Mouse (Mus musculus) heart, postnatal 14 days (tissue): ENCODE measurements around the gene Il17d. TPM values are rescaled to one million over a fixed set of nuclear protein-coding genes. Genes with fewer than 3 reads are reported as not detected.

ENCODE experiments used
- DNase-seq, 2 experiments: peaks; one replicate each; pipeline ENCODE4 v3.0.0; 2021 to 2022
- intact Hi-C: fragments of 180-260 bp; cut with DNase I; formaldehyde crosslinking; loops from one replicate; pipeline ENCODE4 v1.15.1; 2025
- long read RNA-seq, 2 experiments: library from polyadenylated mRNA; stranded (forward); transcript quantifications; one replicate each; pipeline ENCODE4 v2.0.0; 2021
- total RNA-seq, 2 experiments: library from RNA; stranded (reverse); gene quantifications; 2 replicates each; pipeline ENCODE4 v1.2.3; 2021

Il17d gene
- total RNA-seq, result 1 to 10 TPM; 4.3 to 6.0 TPM
- long read RNA-seq, experiment 1, partial matches to known transcripts, result 1 of 2 reads
- long read RNA-seq, experiment 1, other reads (novel, unspliced or antisense), result 0 of 2 reads
- long read RNA-seq, experiment 2, partial matches to known transcripts, result 1 of 2 reads
- long read RNA-seq, experiment 2, other reads (novel, unspliced or antisense), result 0 of 2 reads

DNA sequence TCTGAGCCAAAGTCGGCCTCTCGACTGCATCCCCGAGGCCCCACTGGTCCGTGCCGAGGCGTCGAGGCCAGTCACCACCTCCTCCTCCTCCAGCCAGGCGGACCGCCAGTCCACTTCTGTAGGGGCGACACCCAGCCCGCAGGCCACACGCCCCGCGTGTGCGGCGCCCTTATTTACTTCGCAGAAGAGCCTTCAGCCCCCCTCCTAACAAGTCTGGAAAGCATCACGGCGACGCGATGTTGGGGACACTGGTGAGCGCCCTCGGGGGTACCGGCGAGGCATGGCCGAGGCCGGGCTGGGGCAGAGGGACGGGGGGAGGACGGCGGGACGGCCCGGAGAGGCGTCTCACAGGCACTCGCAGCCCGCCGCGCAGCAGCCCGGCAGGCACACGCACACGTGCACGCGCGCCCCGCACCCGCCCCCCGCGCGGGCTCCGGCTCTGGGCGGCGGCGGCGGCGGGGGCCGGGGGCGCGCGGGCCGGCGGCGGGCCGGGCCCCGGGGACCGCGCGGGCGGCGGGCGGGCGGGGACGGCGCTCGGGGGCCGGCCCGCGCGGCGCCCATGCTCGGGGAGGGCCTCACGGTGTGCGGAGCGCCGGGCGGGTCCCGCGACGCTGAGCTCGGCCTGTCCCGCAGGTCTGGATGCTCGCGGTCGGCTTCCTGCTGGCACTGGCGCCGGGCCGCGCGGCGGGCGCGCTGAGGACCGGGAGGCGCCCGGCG, at the start of gene Il17d:
Gene Il17d, plus strand, starts transcription at position 107 of the 717 bp plus-strand sequence.
- DNase-seq, result peak; percentile 61 to 62
- intact Hi-C loops, result loop anchor here (10.0 kb wide), 1 partner anchor 150 kb away; no protein-coding TSS in a partner anchor

DNA sequence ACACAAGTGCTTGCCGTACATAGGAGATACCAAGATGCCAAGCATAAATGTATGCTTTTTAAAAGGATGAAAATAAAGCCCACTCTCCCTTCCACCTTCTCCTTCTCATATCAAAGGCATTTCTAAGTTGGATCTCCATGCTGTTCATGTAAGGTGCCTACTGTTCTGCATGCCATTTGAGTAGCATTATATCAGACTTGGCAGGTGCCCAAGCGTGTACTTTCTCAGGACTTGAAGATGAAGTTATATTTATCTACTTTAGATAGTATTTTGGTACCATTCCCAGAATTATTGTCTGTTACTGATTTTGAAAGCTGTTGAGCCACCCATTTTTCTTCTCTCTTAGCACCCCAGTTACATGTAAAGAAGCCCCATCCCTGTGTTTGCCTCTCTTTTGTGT, 49.5 kb upstream of the Il17d start:
- intact Hi-C loops, result no loop called here

DNA sequence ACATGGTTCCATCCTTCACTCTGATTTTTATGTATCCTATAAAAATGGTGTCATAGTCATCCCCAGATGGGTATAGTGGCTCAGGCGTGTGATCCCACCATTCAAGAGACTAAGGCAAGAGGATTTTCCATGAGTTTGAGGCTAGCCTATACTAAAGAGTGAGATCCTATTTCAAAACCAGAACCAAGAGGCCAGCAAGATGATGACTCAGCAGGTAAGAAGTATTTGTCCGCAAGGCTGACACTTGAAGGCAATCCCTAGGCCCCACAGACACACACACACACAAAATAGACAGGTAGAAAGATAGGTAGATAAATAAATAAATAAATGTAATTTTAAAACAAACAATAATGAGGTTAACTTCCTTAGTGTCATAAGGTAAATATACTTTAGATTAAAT, 42.3 kb upstream of the Il17d start:
- intact Hi-C loops, result no loop called here

More for the DNA sequence above, 49.5 kb upstream of the Il17d start:
- peak in 1 of 2 experiments; percentile 4 for DNase-seq

DNA sequence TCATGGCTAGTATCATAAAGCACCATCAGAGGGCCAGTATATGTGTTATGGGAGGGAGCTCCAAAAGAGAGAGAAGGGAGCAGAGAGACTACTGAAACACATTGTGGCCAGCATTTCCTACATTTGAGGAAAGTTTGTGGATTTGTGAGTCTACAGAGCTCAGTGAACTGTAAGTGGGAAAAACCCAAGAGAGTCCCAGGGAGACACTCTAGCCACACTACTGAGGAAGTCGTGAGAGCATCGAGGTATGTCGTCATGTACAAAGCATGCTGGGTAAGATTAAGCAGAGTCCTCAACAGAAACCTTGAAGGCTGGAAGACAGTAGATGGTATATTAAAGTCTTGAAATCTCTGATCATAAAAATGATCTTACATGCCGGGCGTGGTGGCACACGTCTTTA, 40.4 kb upstream of the Il17d start:
- intact Hi-C loops, result no loop called here

More for the DNA sequence above, 42.3 kb upstream of the Il17d start:
- no peak for DNase-seq

DNA sequence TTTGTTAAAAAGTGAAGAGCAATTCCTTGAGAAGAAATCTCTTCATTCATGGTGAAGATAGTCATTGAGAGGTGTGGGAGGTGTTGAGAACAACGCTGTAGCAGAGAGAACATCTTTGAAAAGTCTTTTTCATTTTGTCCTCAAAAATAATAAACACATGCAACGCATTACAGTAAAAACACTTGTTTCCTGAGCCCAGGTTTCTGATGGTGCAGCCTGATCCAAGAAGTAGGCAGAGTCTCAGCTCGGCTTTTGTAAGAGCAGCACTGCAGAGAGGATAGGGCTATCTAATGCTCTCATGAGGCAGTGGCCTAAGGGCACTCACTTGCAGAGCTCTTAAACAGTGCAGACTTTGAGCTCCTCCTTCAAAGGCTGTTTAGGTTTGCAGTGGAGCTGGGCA, 34.9 kb upstream of the Il17d start:
- intact Hi-C loops, result no loop called here
- DNase-seq, result no peak

More for the DNA sequence above, 40.4 kb upstream of the Il17d start:
- no peak for DNase-seq

DNA sequence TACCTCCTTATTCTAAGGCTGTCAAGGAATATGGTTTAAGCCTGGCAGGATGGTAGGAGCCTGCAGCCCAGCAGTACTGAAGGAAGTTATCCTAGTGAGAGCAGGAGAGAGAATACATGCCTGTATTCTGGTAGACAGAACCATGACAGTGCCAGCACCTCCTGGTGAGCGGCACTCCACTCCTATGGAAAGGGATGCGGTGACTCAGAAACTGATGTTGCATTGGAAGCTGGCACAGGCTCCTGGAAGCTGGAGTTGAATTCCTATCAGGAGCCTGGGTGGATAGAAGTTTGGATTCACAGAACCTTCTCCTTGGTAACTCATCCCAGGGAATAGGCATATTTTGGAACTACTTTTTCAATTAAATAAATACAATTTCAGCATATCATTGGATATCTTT, 30.7 kb upstream of the Il17d start:
- no peak for DNase-seq
- intact Hi-C loops, result no loop called here

DNA sequence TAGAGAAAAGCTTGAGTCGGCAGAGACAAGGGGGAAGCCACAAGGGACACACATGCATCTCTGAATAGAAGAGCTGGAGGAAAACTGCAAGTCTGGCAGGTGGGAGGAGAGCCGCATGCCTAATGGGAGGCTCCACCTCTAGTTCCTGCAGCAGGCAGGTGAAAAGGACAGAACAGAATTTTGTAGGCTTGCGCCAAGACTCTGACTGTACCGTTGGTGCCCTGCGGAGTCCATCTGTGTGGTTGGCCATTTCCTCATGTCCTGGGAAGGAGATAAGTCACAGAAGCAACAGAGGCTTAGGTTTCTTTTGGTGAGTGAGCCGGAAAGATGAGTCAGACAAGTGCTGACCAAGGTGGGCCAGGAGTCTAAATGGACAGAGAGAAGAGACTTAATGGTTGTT, 20.8 kb upstream of the Il17d start:
- intact Hi-C loops, result no loop called here
- no peak for DNase-seq

DNA sequence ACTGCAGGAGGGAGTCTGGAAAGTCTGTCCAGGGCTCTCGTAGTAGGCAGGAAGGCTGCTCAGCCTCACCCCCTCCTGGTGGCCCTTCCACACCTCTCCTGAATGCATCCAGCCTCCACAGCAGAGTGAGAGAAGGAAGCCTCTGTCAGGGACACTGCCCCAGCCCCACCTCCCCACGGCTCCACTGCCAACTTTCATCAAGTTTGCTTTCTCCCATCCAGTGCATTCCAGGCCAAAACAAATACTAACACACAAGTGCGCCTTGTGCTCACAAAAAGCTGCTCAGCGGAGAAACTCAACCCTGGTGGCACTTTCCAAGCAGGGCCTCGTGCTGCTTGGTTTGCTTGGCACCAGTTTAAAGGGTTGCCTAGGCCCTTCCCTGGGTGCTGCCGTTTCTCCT, 15.0 kb upstream of the Il17d start:
- no peak for DNase-seq
- intact Hi-C loops, result no loop called here

DNA sequence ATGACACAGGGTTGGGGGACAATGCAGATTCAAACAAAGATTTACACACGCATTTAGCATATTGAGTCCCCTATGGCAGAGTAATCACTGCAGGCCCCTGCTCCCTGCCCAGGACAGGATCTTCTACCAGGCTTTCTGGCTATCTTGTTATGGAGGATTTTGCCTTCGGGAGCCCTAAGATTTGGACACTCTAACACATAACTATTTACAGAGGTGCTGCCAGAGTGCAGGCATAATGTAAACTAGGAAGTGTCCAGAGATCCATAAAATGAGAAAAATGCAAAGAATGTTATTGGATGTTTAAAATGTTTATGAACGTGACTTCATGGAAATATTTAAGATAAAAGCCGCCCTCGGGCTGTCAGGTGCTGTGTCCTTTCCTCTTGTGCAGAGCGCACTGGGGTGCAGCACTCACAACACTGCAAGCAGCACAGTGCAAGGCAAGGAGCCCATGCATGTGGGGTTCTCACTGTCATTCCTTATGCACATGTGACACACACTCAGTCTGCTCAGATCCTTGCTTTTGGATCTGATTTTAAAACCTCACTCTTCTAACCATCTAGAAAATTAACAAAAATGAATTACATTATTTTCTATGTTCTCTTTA, 9.3 kb upstream of the Il17d start:
- no peak for DNase-seq
- intact Hi-C loops, result no loop called here

DNA sequence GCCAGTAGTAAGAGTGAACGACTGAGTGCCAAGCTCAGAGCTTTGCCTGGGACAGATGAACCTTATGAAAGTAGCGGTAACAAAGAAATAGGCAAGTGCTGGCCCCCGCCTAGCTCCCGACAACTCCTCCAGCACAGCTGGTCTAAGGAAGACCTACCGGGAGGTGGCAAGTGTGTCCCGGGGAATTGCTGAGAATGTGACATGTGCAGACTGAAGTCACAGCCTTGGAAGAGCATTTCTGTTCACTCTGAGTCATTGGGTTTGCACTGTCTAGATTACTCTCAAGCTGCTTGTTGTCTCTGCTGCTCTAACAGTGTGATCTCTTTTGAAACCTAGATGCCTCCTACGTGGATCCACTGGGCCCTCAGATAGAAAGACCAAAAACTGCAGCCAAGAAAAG, 7.6 kb upstream of the Il17d start:
- intact Hi-C loops, result no loop called here

DNA sequence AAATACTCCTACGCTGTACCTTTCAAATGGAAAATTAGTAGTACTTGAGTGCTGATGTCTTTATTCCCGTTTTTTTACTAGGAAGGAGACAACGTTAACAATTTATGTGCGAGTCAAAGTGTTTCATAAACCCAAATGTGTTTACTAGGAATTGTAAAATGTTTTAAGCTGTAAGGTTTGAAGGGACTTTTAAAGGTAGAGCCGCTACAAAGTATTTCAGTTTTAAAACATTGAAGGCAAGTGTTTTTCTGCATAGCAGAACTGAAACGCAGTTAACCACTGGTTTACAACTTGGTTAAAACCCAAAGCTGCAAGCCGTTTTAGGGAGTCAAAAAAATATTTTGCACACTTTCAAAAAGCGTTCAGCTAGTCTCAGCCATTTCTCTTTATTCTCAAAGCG, 815 bp upstream of the Il17d start:
- intact Hi-C loops, result loop anchor here (10.0 kb wide), 1 partner anchor 149 kb away; no protein-coding TSS in a partner anchor

More for the DNA sequence above, 7.6 kb upstream of the Il17d start:
- DNase-seq, result no peak

DNA sequence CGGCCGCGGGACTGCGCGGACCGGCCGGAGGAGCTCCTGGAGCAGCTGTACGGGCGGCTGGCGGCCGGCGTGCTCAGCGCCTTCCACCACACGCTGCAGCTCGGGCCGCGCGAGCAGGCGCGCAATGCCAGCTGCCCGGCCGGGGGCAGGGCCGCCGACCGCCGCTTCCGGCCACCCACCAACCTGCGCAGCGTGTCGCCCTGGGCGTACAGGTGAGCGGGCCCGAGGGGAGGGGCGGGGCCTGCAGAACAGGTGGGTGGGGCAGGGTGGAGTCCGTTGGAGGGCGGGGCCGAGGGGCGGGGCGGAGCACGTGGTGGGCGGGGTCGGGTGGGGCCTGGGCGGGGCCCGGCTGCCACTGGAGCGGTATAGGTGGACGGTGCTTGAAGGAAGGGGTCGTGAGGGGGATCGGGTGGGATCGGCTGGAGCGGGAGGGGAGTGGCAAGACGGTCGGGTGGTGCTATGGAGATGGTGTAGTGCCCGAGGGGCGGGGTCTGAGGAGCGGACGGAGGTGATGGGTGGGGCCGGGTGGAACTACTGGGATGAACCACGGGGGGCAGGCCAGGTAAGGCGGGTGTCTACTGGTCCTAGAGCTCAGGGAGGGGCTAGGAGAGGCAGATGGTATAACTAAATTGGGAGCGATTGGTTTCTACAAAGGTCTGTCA, 942 bp downstream of the Il17d start:
- intact Hi-C loops, result loop anchor here (10.0 kb wide), 1 partner anchor 151 kb away; no protein-coding TSS in a partner anchor
- DNase-seq, result peak in 1 of 2 experiments; percentile 57

More for the DNA sequence above, 815 bp upstream of the Il17d start:
- DNase-seq, result no peak

DNA sequence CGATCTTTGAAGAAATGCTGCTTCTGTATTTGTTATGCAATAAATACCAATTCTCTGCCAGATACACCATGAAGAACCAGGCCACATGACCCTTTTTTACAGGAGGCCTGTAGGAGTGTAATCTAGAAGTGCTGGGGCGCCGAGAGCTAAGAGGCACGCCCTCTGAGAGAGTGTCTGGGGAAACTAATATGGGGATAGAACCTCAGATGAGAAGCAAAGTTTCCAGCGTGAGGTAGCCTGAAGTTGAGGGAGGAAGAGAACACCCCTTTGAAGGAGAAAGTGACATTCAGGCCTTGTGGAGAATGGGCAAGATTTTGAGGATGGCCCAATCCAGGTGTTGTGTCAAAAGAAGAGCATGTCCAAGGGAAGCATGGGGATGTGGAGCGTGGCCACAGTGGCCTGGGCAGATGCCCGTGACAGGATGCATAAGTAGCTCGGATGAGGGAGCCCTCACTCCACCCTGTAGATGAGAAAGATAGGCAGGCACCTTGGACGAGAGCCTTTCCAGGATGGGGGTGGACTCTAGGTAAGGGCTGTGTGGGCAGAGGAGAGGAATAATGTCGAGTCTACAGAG, 1.6 kb downstream of the Il17d start:
- DNase-seq, result no peak
- intact Hi-C loops, result loop anchor here (10.0 kb wide), 1 partner anchor 151 kb away; no protein-coding TSS in a partner anchor

DNA sequence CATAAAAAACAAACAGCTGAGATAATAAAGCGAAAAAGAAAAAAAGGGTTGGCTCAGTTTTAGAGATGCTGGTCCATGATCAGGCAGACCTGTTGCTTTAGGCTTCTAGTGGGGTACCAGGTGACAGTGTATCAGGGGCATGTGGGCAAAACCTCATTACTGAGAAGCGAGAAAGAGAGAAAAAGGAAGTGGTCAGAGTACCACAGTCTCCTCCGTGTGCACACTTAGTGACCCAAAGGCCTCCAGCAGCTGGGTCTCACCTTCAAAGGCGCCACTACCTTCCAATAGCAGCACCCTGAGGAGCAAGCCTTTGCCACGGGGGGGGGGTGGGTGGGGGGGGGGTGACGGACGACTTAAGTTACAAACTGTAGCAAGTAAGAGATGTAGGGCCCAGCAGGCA, 2.5 kb downstream of the Il17d start:
- no peak for DNase-seq
- intact Hi-C loops, result loop anchor here (10.0 kb wide), 1 partner anchor 152 kb away; no protein-coding TSS in a partner anchor

DNA sequence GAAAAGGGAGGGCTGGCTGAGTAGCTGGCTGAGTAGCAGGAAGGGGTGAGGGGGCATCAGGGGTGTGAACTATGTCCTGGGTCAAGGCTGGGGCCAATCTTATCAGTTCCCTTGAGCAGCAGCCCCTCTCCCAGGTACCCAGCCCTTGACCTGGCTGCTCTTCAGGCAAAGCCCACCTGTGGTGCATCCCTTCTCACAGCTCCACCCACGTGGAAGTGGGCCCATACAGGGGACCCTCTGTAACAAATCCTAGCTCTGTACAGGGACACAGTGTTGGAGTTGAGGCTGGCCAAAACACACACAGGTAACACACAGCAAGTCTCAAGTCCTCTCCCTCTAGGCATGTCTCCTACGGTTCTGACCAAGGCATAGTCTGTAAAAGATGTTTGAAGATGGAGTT, 3.0 kb downstream of the Il17d start:
- no peak for DNase-seq
- intact Hi-C loops, result loop anchor here (10.0 kb wide), 1 partner anchor 153 kb away; no protein-coding TSS in a partner anchor

DNA sequence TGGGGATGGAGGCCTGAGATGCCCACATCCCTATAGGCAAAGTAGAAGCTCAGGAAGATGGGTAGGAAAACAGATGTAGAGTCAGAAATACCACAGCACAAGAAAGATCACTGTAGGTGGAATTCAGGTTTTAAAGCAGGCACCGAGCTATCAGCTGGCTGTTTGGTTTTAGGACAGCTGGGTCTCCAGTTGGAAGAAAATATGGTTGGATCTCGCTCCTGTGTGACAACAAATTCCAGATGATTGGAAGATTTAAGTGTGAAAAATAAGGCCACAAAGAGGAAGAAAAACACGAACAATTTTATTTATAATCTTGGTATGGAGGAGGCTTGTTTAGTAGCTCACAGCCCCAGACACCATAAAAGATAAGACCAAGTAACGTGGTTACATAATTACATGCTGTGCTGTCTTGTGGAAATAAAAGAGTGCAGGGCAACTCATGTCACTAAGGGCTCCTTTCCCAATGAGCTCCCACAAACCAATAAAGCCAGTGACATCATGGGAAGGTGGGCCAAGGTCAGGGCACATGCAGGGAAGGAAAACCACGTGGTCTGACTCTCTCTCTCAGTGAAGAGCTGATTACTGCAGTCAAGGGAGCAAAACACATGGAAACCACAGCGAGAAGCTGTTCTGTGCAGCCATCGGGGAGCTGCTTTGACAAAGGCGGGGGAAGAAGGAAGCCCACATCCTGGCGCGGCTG, 4.7 kb downstream of the Il17d start:
- peak; percentile 40 to 67 for DNase-seq
- intact Hi-C loops, result loop anchor here (10.0 kb wide), 1 partner anchor 154 kb away; no protein-coding TSS in a partner anchor

DNA sequence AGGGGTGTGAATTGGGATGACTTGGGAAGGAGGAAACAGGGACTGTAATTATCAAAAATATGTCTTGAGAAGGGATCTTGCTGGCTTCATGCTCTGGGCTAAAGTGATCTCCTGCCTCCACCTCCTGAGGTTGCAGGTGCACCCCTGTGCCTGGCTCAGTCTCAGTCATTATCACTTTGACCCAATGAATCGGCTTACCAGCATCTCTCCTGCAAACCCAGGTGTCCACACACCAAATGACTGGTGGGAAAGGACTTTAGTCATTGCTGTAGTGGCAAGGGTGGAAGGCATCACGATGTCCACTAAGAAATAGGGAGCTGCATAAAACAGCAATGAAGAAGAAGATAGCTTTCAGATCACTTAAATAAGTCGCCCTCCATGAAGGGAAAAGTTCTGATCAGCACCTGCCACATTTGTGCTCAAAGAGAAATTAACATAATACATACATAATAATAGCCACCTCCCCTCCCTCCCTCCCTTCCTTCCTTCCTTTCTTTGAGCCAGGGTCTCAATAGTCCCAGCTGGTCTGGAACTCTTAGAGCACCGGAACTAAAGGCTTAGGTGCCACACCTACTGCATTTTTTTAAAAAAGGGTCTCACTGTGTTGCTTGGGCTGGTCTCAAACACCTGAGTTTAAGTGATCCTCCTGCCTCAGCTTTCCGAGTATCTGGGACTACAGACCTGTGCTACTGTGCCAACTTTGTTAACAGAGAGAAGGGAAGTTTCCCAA, 5.4 kb downstream of the Il17d start:
- intact Hi-C loops, result loop anchor here (10.0 kb wide), 1 partner anchor 155 kb away; no protein-coding TSS in a partner anchor
- no peak for DNase-seq

DNA sequence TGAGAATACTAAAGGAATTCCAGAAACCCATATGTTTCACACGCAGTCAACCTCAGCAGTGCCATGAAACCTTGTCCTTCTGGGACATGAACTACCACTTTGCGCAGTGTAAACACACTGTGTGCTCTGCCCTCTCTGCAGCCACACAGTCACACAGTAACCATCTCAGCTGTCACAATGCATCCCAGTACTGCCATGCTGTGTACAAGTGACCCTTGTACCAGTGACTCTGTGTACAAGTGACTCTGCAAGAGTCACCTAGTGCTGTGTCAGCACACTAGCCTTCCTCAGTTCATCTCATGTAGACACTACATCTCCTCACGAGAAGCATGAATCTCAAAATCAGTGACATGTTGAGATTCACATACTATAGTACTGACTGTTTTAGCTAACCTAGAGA, 8.0 kb downstream of the Il17d start:
- intact Hi-C loops, result no loop called here
- DNase-seq, result no peak

DNA sequence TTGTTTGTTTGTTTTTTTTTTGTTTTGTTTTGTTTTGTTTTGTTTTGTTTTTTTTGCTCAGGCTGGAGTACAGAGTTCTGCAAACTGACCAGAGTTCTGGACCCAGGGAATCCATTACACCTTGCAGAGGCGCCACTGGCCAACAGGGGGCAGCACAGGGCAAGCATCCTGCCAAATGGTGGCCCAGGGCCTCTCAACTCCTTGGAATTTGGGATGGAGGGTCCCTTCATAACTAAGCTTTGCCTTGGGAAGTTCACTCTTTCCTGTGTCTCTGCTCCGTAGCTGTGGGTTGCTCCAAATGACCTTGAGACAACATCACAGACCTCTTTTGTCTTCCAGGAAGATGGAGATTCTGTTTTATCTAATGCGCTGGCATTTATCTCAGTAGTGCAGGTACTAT, 8.6 kb downstream of the Il17d start:
- intact Hi-C loops, result no loop called here
- DNase-seq, result peak; percentile 68 to 80
